Mouse (Mus musculus) mouse embryonic stem cell (cell line): ENCODE data around the gene Abtb2.

Source experiments
- in situ Hi-C, 2 experiments: fragments of 300-500 bp; cut with MboI; formaldehyde crosslinking; loops; 1 replicate in 1 of 2; 3 replicates in 1 of 2; pipeline ENCODE4 v1.14.3; 2019 to 2020; ENCODE audit warnings: low sequenced_read_pairs in 2 of 2, low pct_unique_long_range_greater_than_20kb in 1 of 2, mixed read lengths in 1 of 2; ENCODE audit not compliant: unreplicated experiment in 1 of 2

Gene Abtb2

GRCm38 (mm10) chr2:103639701-103640100 lies 73.6 kb downstream of the Abtb2 start:
- in situ Hi-C loops = no loop called here

GRCm38 (mm10) chr2:103640861-103641260 lies 74.8 kb downstream of the Abtb2 start:
- in situ Hi-C loops = no loop called here

- in situ Hi-C loops = no loop called here
These were observed 77.6 kb downstream of the Abtb2 start for GRCm38 (mm10) chr2:103643584-103644211.

- in situ Hi-C loops = no loop called here
These were observed 78.3 kb downstream of the Abtb2 start for GRCm38 (mm10) chr2:103644418-103644817.

- in situ Hi-C loops = no loop called here
These were observed 84.3 kb downstream of the Abtb2 start for GRCm38 (mm10) chr2:103650314-103650879.

- in situ Hi-C loops = no loop called here
These were observed 86.0 kb downstream of the Abtb2 start for GRCm38 (mm10) chr2:103652121-103652520.

GRCm38 (mm10) chr2:103655037-103655436 lies 88.9 kb downstream of the Abtb2 start:
- in situ Hi-C loops = no loop called here

GRCm38 (mm10) chr2:103656028-103656427 lies 89.9 kb downstream of the Abtb2 start:
- in situ Hi-C loops = no loop called here

GRCm38 (mm10) chr2:103659167-103659566 lies 93.1 kb downstream of the Abtb2 start:
- in situ Hi-C loops = no loop called here

GRCm38 (mm10) chr2:103659648-103660556 lies 93.8 kb downstream of the Abtb2 start:
- in situ Hi-C loops = no loop called here

- in situ Hi-C loops = no loop called here
These were observed 95.6 kb downstream of the Abtb2 start for GRCm38 (mm10) chr2:103661696-103662095.

- in situ Hi-C loops = no loop called here
These were observed 96.0 kb downstream of the Abtb2 start for GRCm38 (mm10) chr2:103662121-103662520.

GRCm38 (mm10) chr2:103664341-103664740 lies 98.2 kb downstream of the Abtb2 start:
- in situ Hi-C loops = no loop called here

GRCm38 (mm10) chr2:103667962-103668815 lies 102.1 kb downstream of the Abtb2 start:
- in situ Hi-C loops = no loop called here

GRCm38 (mm10) chr2:103668939-103669338 lies 102.8 kb downstream of the Abtb2 start:
- in situ Hi-C loops = no loop called here

- in situ Hi-C loops = no loop called here
These were observed 103.5 kb downstream of the Abtb2 start for GRCm38 (mm10) chr2:103669561-103669960.

GRCm38 (mm10) chr2:103670276-103670680 lies 104.2 kb downstream of the Abtb2 start:
- in situ Hi-C loops = no loop called here

- in situ Hi-C loops = no loop called here
These were observed 106.5 kb downstream of the Abtb2 start for GRCm38 (mm10) chr2:103672573-103673119.
